Comparison of ENCODE assay signal across 25 mouse cellular contexts in the genomic region with DNA sequence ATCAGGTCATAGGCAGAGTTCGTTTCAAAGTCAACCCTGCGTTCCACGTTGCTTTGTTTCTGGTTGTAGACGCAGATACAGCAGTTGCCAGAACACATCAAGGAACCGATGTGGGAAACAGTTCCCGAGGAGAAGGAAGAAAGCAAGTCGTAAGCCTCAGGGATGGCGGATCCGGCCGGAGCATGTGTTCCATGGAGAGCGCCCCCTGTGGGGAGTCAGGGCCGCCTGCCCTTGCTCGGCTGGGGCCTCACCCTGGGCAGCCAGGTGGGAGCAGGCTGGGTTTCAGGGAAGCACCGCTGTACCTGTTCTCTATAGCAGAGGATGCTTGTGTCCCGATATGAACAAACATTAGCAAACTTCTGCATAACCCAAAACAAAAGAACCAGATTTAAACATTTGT. TPM values are rescaled to one million over a fixed set of nuclear protein-coding genes. Genes with fewer than 3 reads are reported as not detected.
A peak's percentile ranks its signal among the peaks of the same experiment; 100 is the strongest.
DNase-seq lines count a peak whose midpoint lies in the region; ATAC-seq and TF ChIP-seq lines count a peak whose summit lies in the region.
"Had no signal": no experiment of that assay in that cellular context is flagged by ENCODE, and none has a peak within 500 bp of the region (broad histone marks: within the 10 kb centered on the region; RNA-seq: fewer than 3 reads in every experiment).

No protein-coding gene starts in this region.

- H3K9me3 ChIP-seq in MEL (replicated peaks; ENCODE audit: insufficient read depth, low read length) = no peaks in the 10 kb centered on the region
- H3K9me3 ChIP-seq: embryonic facial prominence, embryonic 15.5 days; forebrain, embryonic 10.5 days; forebrain, embryonic 15.5 days; heart, embryonic 12.5 days; hindbrain, embryonic 10.5 days; hindbrain, embryonic 15.5 days had no signal

- no peak overlapping the region for H3K27ac ChIP-seq in layer of hippocampus, adult 2 months
- H3K27ac ChIP-seq in MEL (ENCODE audit: control insufficient read depth, low read depth, low read length) = no peak overlapping the region
- H3K27ac ChIP-seq: embryonic facial prominence, embryonic 15.5 days; forebrain, embryonic 10.5 days; forebrain, embryonic 15.5 days; hindbrain, embryonic 10.5 days; hindbrain, embryonic 15.5 days had no signal

- ATAC-seq in megakaryocyte, adult 5-6 weeks (ENCODE audit: poor library complexity, severe bottlenecking) = no peak
- ATAC-seq: forebrain, embryonic 15.5 days had no signal

- H3K36me3 ChIP-seq in MEL (ENCODE audit: control insufficient read depth in 1 of 2, insufficient read depth in 2 of 2, low read length in 2 of 2) = peaks cover 0 to 8% of the 10 kb centered on the region in 2 experiments; a peak in 1 of 4 replicates

- DNase-seq in layer of hippocampus, adult 2 months (ENCODE audit: low spot score in 2 of 2) = no peak
- DNase-seq in layer of hippocampus, postnatal 25 days (ENCODE audit: extremely low spot score in 1 of 2, low spot score in 1 of 2) = no peak
- DNase-seq in thymus, postnatal 4 days = peak; percentile 29
- DNase-seq in thymus, postnatal 36 days = no peak
- DNase-seq in MEL (ENCODE audit: low read depth, low spot score) = no peak
- DNase-seq in gastrocnemius, postnatal 10 days = no peak
- DNase-seq: adrenal gland, postnatal 10 days; cerebellum, adult 11 months; cerebellum, adult 8-10 months; cerebellum, postnatal 14 days; embryo, embryonic 11 days; gastrocnemius, postnatal 25 days had no signal

- no peaks in the 10 kb centered on the region for H3K27me3 ChIP-seq in MEL (ENCODE audit: control insufficient read depth in 1 of 2, insufficient read depth in 2 of 2, low read length in 2 of 2)
- H3K27me3 ChIP-seq: embryonic facial prominence, embryonic 15.5 days; forebrain, embryonic 15.5 days; heart, embryonic 12.5 days; hindbrain, embryonic 15.5 days had no signal

- TF ChIP-seq EP300 in MEL (IDR thresholded peaks at IDR 0.05; ENCODE audit: low read depth in 1 of 2, low read length in 2 of 2) = no peak

- no peak overlapping the region for H3K4me3 ChIP-seq in layer of hippocampus, adult 2 months
- no peak overlapping the region for H3K4me3 ChIP-seq in MEL (ENCODE audit: control insufficient read depth in 1 of 2, insufficient read depth in 1 of 2, low read depth in 2 of 2, low read length in 2 of 2)
- H3K4me3 ChIP-seq: embryonic facial prominence, embryonic 15.5 days; erythroblast, embryonic 14.5 days; forebrain, embryonic 10.5 days; forebrain, embryonic 15.5 days; heart, embryonic 12.5 days; hindbrain, embryonic 10.5 days; hindbrain, embryonic 15.5 days had no signal

- no peak for TF ChIP-seq POLR2A in MEL (IDR thresholded peaks at IDR 0.05; ENCODE audit: control insufficient read depth in 1 of 2, insufficient read depth in 1 of 2, low read depth in 1 of 2, low read length in 2 of 2, poor library complexity in 1 of 2)

- H3K9ac ChIP-seq in MEL (ENCODE audit: control insufficient read depth, low read depth, low read length, poor library complexity, severe bottlenecking) = no peak overlapping the region
- H3K9ac ChIP-seq: embryonic facial prominence, embryonic 15.5 days; forebrain, embryonic 15.5 days; heart, embryonic 12.5 days; hindbrain, embryonic 15.5 days had no signal

- no peaks in the 10 kb centered on the region for H3K79me2 ChIP-seq in MEL (ENCODE audit: control insufficient read depth, insufficient read depth, low read length, poor library complexity)

- TF ChIP-seq CTCF in layer of hippocampus, adult 2 months (conservative IDR thresholded peaks at IDR 0.05) = peak; percentile 21
- peak; percentile 8 to 53 (median 34); a peak in 4 of 6 replicates for TF ChIP-seq CTCF in MEL (IDR thresholded peaks at IDR 0.05 in 2 of 3, conservative IDR thresholded peaks at IDR 0.05 in 1 of 3; ENCODE audit: control insufficient read depth in 1 of 3, insufficient read depth in 1 of 3, low read depth in 2 of 3, low read length in 3 of 3, poor library complexity in 1 of 3, severe bottlenecking in 1 of 3)

- TF ChIP-seq RAD21 in MEL (IDR thresholded peaks at IDR 0.05; ENCODE audit: low read depth, low read length) = no peak

- no peaks in the 10 kb centered on the region for H3K4me1 ChIP-seq in MEL (ENCODE audit: control insufficient read depth in 1 of 2, insufficient read depth in 2 of 2, low read length in 2 of 2)
- H3K4me1 ChIP-seq: embryonic facial prominence, embryonic 15.5 days; forebrain, embryonic 15.5 days; heart, embryonic 12.5 days; hindbrain, embryonic 10.5 days; hindbrain, embryonic 15.5 days had no signal

TF ChIP-seq in MEL, 35 proteins besides CTCF, POLR2A, EP300 and RAD21:
- TF ChIP-seq KAT2A (conservative IDR thresholded peaks at IDR 0.05; ENCODE audit: low read depth, low read length) = no peak
- TF ChIP-seq POLR2AphosphoS5 (IDR thresholded peaks at IDR 0.05; ENCODE audit: borderline replicate concordance, low read depth, low read length) = no peak
- no peak for TF ChIP-seq RCOR1 (IDR thresholded peaks at IDR 0.05; ENCODE audit: low read depth, low read length)
- TF ChIP-seq NELFE (IDR thresholded peaks at IDR 0.05; ENCODE audit: low read depth, low read length) = no peak
- no peak for TF ChIP-seq ZKSCAN1 (IDR thresholded peaks at IDR 0.05; ENCODE audit: low read depth, low read length)
- no peak for TF ChIP-seq NRF1 (IDR thresholded peaks at IDR 0.05; ENCODE audit: insufficient read depth, low read depth, low read length, poor library complexity, severe bottlenecking)
- TF ChIP-seq MYC (IDR thresholded peaks at IDR 0.05; ENCODE audit: low read depth, low read length) = no peak
- no peak for TF ChIP-seq MAZ (IDR thresholded peaks at IDR 0.05; ENCODE audit: low read depth, low read length)
- no peak for TF ChIP-seq BHLHE40 (IDR thresholded peaks at IDR 0.05; ENCODE audit: borderline replicate concordance, low read depth, low read length)
- TF ChIP-seq TBP (IDR thresholded peaks at IDR 0.05; ENCODE audit: low read depth, low read length) = no peak
- no peak for TF ChIP-seq TCF12 (IDR thresholded peaks at IDR 0.05; ENCODE audit: low read depth, low read length)
- no peak for TF ChIP-seq HCFC1 (IDR thresholded peaks at IDR 0.05; ENCODE audit: low read depth, low read length)
- TF ChIP-seq ZMIZ1 (IDR thresholded peaks at IDR 0.05; ENCODE audit: low read depth, low read length) = no peak
- no peak for TF ChIP-seq CHD2 (IDR thresholded peaks at IDR 0.05; ENCODE audit: low read length)
- no peak for TF ChIP-seq MYB (IDR thresholded peaks at IDR 0.05; ENCODE audit: low read depth, low read length)
- no peak for TF ChIP-seq JUND (IDR thresholded peaks at IDR 0.05; ENCODE audit: low read depth, low read length)
TF ChIP-seq in MEL: peak in this region for 0.

RNA-seq across cellular contexts. Expression of a gene that starts 7.1 kb away (rescaled TPM):
- 1 to 10 TPM; 1.7 to 2.2 TPM for total RNA-seq in layer of hippocampus, adult 2 months (2021)
- 1 to 10 TPM in 1 of 2 experiments, under 1 TPM in 1; 0.98 to 1.0 TPM for total RNA-seq in layer of hippocampus, postnatal 25 days (2021)
- total RNA-seq in MEL (2012; rRNA removed) = 0.85 and 1.3 TPM in 2 replicates
- 1 to 10 TPM in 1 of 2 experiments, not detected in 1; 3.1 TPM for polyA plus RNA-seq in MEL (2012; ENCODE audit: insufficient read depth in 1 of 2, insufficient read length in 2 of 2, low read depth in 1 of 2, low replicate concordance in 2 of 2, missing spikeins in 1 of 2)
- 1.0 and 1.5 TPM in 2 replicates for total RNA-seq in megakaryocyte, adult 5-6 weeks (2015)
- 0.15 and 0.61 TPM in 2 replicates for total RNA-seq in megakaryocyte, adult 5-6 weeks (2017)
- total RNA-seq in gastrocnemius, postnatal 10 days (2021) = under 1 TPM; 0.47 TPM
- total RNA-seq: common myeloid progenitor, adult 5-6 weeks had no signal
- polyA plus RNA-seq: erythroblast, embryonic 14.5 days had no signal

RNA-seq across cellular contexts. Expression of a gene that starts 9.4 kb away (rescaled TPM):
- 10 to 100 TPM; 28.3 to 30.1 TPM for total RNA-seq in layer of hippocampus, adult 2 months (2021)
- 10 to 100 TPM; 26.4 to 32.5 TPM for total RNA-seq in layer of hippocampus, postnatal 25 days (2021)
- 75.2 and 78.9 TPM in 2 replicates for total RNA-seq in MEL (2012; rRNA removed)
- 100 to 1,000 TPM; 107 to 442 TPM for polyA plus RNA-seq in MEL (2012; ENCODE audit: insufficient read depth in 1 of 2, insufficient read length in 2 of 2, low read depth in 1 of 2, low replicate concordance in 2 of 2, missing spikeins in 1 of 2)
- 30.9 and 34.0 TPM in 2 replicates for total RNA-seq in megakaryocyte, adult 5-6 weeks (2015)
- 21.7 and 23.9 TPM in 2 replicates for total RNA-seq in megakaryocyte, adult 5-6 weeks (2017)
- 10 to 100 TPM; 41.3 to 45.0 TPM for total RNA-seq in gastrocnemius, postnatal 10 days (2021)

RNA-seq across cellular contexts. Expression of a gene that starts 22.3 kb away (rescaled TPM):
- total RNA-seq in layer of hippocampus, adult 2 months (2021) = under 1 TPM; 0.44 to 0.71 TPM
- under 1 TPM in 1 of 2 experiments, not detected in 1; 0.42 TPM for total RNA-seq in layer of hippocampus, postnatal 25 days (2021)
- total RNA-seq in MEL (2012; rRNA removed) = 1.5 and 2.3 TPM in 2 replicates
- polyA plus RNA-seq in MEL (2012; ENCODE audit: insufficient read depth in 1 of 2, insufficient read length in 2 of 2, low read depth in 1 of 2, low replicate concordance in 2 of 2, missing spikeins in 1 of 2) = 1 to 10 TPM in 1 of 2 experiments, not detected in 1; 3.2 TPM
- total RNA-seq in megakaryocyte, adult 5-6 weeks (2015) = 6.3 and 7.0 TPM in 2 replicates
- total RNA-seq in megakaryocyte, adult 5-6 weeks (2017) = 1.3 and 1.4 TPM in 2 replicates
- total RNA-seq in gastrocnemius, postnatal 10 days (2021) = 1 to 10 TPM in 1 of 2 experiments, under 1 TPM in 1; 0.66 to 1.6 TPM
- total RNA-seq: gastrocnemius, adult 18-20 months had no signal
- polyA plus RNA-seq: erythroblast, embryonic 14.5 days had no signal

RNA-seq across cellular contexts. Expression of a gene that starts 58.3 kb away (rescaled TPM):
- under 1 TPM; 0.44 to 0.74 TPM for total RNA-seq in layer of hippocampus, adult 2 months (2021)
- total RNA-seq in layer of hippocampus, postnatal 25 days (2021) = under 1 TPM; 0.19 to 0.52 TPM
- total RNA-seq in MEL (2012; rRNA removed) = not detected in 2 replicates
- not detected for polyA plus RNA-seq in MEL (2012; ENCODE audit: insufficient read depth in 1 of 2, insufficient read length in 2 of 2, low read depth in 1 of 2, low replicate concordance in 2 of 2, missing spikeins in 1 of 2)
- total RNA-seq in megakaryocyte, adult 5-6 weeks (2015) = 0.25 and 0.38 TPM in 2 replicates
- 0.16 TPM in 1 of 2 replicates, not detected in the other for total RNA-seq in megakaryocyte, adult 5-6 weeks (2017)
- under 1 TPM; 0.47 to 0.50 TPM for total RNA-seq in gastrocnemius, postnatal 10 days (2021)
- polyA plus RNA-seq: erythroblast, embryonic 14.5 days had no signal

RNA-seq across cellular contexts. Expression of a gene that starts 59.0 kb away (rescaled TPM):
- total RNA-seq in layer of hippocampus, adult 2 months (2021) = not detected
- not detected for total RNA-seq in layer of hippocampus, postnatal 25 days (2021)
- not detected in 2 replicates for total RNA-seq in MEL (2012; rRNA removed)
- polyA plus RNA-seq in MEL (2012; ENCODE audit: insufficient read depth in 1 of 2, insufficient read length in 2 of 2, low read depth in 1 of 2, low replicate concordance in 2 of 2, missing spikeins in 1 of 2) = not detected
- not detected in 2 replicates for total RNA-seq in megakaryocyte, adult 5-6 weeks (2015)
- total RNA-seq in megakaryocyte, adult 5-6 weeks (2017) = not detected in 2 replicates
- total RNA-seq in gastrocnemius, postnatal 10 days (2021) = not detected
- total RNA-seq: common myeloid progenitor, adult 5-6 weeks; gastrocnemius, adult 18-20 months; gastrocnemius, postnatal 25 days; granulocyte monocyte progenitor cell, adult 5-6 weeks; heart, adult 8-10 months; heart, postnatal 25 days had no signal
- polyA plus RNA-seq: erythroblast, embryonic 14.5 days; forebrain, embryonic 10.5 days had no signal
